Mouse (Mus musculus): ENCODE measurements around the gene Arl5a.

Arl5a gene

GRCm38 (mm10) chr2:52422871-52423610 is 1.7 kb downstream of the Arl5a start:
- no peak for DNase-seq

- DNase-seq: no peak
Observed at GRCm38 (mm10) chr2:52421197-52421596, 3.5 kb downstream of the Arl5a start.

- no peak for DNase-seq
Observed at GRCm38 (mm10) chr2:52420001-52420710, 4.5 kb downstream of the Arl5a start.

- no peak for DNase-seq
Observed at GRCm38 (mm10) chr2:52419295-52419694, 5.4 kb downstream of the Arl5a start.

GRCm38 (mm10) chr2:52412524-52413037 is 12.1 kb downstream of the Arl5a start:
- DNase-seq: no peak

- no peak for DNase-seq
Observed at GRCm38 (mm10) chr2:52406480-52406879, 18.2 kb downstream of the Arl5a start.

- no peak for DNase-seq
Observed at GRCm38 (mm10) chr2:52405238-52405637, 19.5 kb downstream of the Arl5a start.

- DNase-seq: no peak
Observed at GRCm38 (mm10) chr2:52394529-52394928, 30.2 kb downstream of the Arl5a start.

- DNase-seq: no peak
Observed at GRCm38 (mm10) chr2:52390415-52390975, 34.2 kb downstream of the Arl5a start.

GRCm38 (mm10) chr2:52389975-52390374 is 34.7 kb downstream of the Arl5a start:
- DNase-seq: no peak

GRCm38 (mm10) chr2:52386451-52386850 is 38.2 kb downstream of the Arl5a start:
- DNase-seq: no peak

GRCm38 (mm10) chr2:52386037-52386436 is 38.7 kb downstream of the Arl5a start:
- no peak for DNase-seq

- DNase-seq: no peak
Observed at GRCm38 (mm10) chr2:52378848-52379261, 45.8 kb downstream of the Arl5a start.

GRCm38 (mm10) chr2:52378448-52378804 is 46.3 kb downstream of the Arl5a start, which contains the start of gene Neb:
Neb (minus strand) TSS chr2:52378474.
- no peak for DNase-seq

- no peak for DNase-seq
Observed at GRCm38 (mm10) chr2:52377706-52378447, 46.8 kb downstream of the Arl5a start.

- DNase-seq: no peak
Observed at GRCm38 (mm10) chr2:52374706-52375105, 50.0 kb downstream of the Arl5a start.

- no peak for DNase-seq
Observed at GRCm38 (mm10) chr2:52372480-52372879, 52.2 kb downstream of the Arl5a start.

- no peak for DNase-seq
Observed at GRCm38 (mm10) chr2:52372080-52372479, 52.6 kb downstream of the Arl5a start.

GRCm38 (mm10) chr2:52371066-52371465 is 53.6 kb downstream of the Arl5a start:
- peak; percentile 51 for DNase-seq

GRCm38 (mm10) chr2:52369622-52370021 is 55.1 kb downstream of the Arl5a start:
- no peak for DNase-seq

- DNase-seq: no peak
Observed at GRCm38 (mm10) chr2:52367665-52368064, 57.0 kb downstream of the Arl5a start.

- no peak for DNase-seq
Observed at GRCm38 (mm10) chr2:52367248-52367647, 57.5 kb downstream of the Arl5a start.

GRCm38 (mm10) chr2:52361086-52361485 is 63.6 kb downstream of the Arl5a start:
- DNase-seq: no peak

Measured in cerebellum, adult 11 months (tissue).